Mouse (Mus musculus) brain, adult 2 months (tissue): ENCODE measurements around the gene Hist1h2af.

Experiments
- DNase-seq: peaks from one replicate; pipeline ENCODE4 v3.0.0; 2011; ENCODE audit warnings: low read depth, low spot score

Gene Hist1h2af

GRCm38 (mm10) chr13:23515281-23515680, 18.4 kb upstream of the Hist1h2af start:
- no peak for DNase-seq

GRCm38 (mm10) chr13:23515826-23516620, 17.7 kb upstream of the Hist1h2af start:
- no peak for DNase-seq

GRCm38 (mm10) chr13:23516822-23517602, 16.7 kb upstream of the Hist1h2af start:
- peak; percentile 83 for DNase-seq

- DNase-seq: peak; percentile 88
Measured at GRCm38 (mm10) chr13:23517603-23518294, 16.0 kb upstream of the Hist1h2af start.

GRCm38 (mm10) chr13:23518295-23518603, 15.5 kb upstream of the Hist1h2af start:
- DNase-seq: no peak

GRCm38 (mm10) chr13:23518885-23519284, 14.8 kb upstream of the Hist1h2af start:
- DNase-seq: peak; percentile 79

- DNase-seq: peak; percentile 78
Measured at GRCm38 (mm10) chr13:23519416-23519815, 14.3 kb upstream of the Hist1h2af start.

- peak; percentile 85 for DNase-seq
Measured at GRCm38 (mm10) chr13:23521703-23522102, 12.0 kb upstream of the Hist1h2af start.

- DNase-seq: no peak
Measured at GRCm38 (mm10) chr13:23523976-23524375, 9.7 kb upstream of the Hist1h2af start.

- peak; percentile 91 for DNase-seq
Measured at GRCm38 (mm10) chr13:23524654-23525053, 9.1 kb upstream of the Hist1h2af start.

GRCm38 (mm10) chr13:23525901-23526300, 7.8 kb upstream of the Hist1h2af start:
- DNase-seq: no peak

- DNase-seq: peak; percentile 96
Measured at GRCm38 (mm10) chr13:23526312-23526711, 7.4 kb upstream of the Hist1h2af start.

GRCm38 (mm10) chr13:23529005-23529404, 4.7 kb upstream of the Hist1h2af start:
- DNase-seq: no peak

GRCm38 (mm10) chr13:23529480-23530165, 4.1 kb upstream of the Hist1h2af start:
- no peak for DNase-seq

GRCm38 (mm10) chr13:23530181-23530900, 3.4 kb upstream of the Hist1h2af start:
- DNase-seq: peak; percentile 68

GRCm38 (mm10) chr13:23530901-23531875, 2.5 kb upstream of the Hist1h2af start, which contains the start of gene Hist1h4h:
Hist1h4h (plus strand) TSS chr13:23531050.
- DNase-seq: peak; percentile 99

GRCm38 (mm10) chr13:23532262-23533075, 1.2 kb upstream of the Hist1h2af start:
- DNase-seq: no peak

- DNase-seq: no peak
Measured at GRCm38 (mm10) chr13:23534368-23535131, 844 bp downstream of the Hist1h2af start.
